Mouse (Mus musculus) natural killer cell, adult 2 months (primary cell): Measurements from ENCODE around the gene Tprn.
"Not testable (repeated sequence)": the region's sequence is repeated elsewhere in the genome, so short reads cannot be mapped to it uniquely, and the experiment has no call there.

ENCODE experiments used
- DNase-seq, 2 experiments: peaks; one replicate each; pipeline ENCODE4 v3.0.0; 2022; ENCODE audit warnings: low spot score in 2 of 2

Gene Tprn

DNA sequence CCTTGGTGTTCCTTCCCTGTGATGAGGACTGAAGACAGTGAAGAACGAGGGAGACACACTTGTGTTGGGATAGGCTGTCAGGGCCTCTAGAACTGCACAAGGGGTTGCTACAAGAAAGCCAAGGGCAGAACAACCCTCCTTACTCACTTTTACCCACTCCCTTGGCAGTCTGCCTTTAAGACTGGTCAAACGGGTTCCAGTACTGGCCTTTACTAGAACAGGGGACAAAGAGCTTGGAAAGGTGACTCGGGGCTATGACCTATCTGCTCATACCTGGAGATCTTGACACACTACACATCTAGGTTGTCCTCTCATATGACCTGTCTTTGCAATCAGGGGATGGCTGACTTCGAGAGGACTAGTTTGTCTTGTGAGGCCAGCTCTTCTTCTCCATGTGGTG lies 24.9 kb upstream of the Tprn start:
- DNase-seq: no peak

DNA sequence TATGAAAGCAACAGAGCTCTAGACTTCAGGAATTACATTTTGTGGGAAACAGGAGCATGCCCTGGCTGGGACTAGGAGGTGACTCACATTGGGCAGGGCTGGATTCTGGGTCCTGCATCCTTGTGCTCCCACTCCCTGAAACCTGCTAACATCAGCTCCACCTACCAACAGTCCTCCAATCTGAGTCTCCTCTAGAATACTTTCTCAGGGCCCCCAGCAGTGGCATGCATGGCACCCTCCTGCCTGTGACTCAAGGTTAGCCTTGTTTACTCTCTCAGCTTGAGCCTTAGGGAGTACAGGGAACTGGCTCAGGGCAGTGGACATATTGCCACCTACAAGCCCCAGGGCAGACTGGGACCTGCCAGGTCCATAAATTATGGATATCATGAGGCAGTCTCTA lies 24.3 kb upstream of the Tprn start:
- no peak for DNase-seq

DNA sequence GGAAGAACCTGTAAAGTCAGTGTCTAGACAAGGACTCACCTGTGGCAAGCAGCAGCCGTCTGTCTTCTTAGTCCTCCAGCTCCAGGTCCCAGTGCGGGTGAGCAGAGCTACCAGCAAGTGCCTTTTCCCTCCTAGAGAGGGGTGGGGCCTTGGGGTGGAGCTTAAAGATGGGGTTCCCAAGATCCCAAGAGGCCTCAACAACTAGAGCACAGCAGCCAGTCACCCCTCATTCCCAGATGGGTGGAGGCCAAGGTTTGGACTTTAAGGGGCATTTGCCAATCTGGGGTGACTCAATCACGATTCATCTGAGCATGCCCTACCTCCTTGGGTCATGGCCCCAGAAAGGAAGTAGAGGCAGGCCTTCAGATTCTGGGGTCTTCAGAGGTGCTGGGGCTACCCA lies 22.7 kb upstream of the Tprn start:
- DNase-seq: no peak

DNA sequence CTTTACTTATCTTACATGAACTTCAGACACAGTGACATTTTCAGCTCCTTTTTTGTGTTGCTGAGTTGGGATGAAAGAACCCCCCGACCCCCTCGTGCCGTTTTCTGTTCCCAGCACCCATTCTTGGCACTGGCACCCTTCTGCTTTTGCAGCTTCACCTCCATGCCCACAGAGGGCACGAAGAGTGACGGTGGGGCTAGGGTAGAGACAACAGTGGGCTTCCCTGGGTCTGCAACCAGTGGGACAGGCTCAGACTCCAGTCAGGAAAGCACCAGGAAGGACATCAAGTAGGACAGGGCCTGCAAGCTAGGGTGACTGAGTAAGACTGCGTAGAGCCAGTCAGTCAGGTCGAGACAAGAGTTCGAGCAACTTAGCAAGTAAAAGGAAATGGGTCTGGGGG lies 22.1 kb upstream of the Tprn start:
- no peak for DNase-seq

DNA sequence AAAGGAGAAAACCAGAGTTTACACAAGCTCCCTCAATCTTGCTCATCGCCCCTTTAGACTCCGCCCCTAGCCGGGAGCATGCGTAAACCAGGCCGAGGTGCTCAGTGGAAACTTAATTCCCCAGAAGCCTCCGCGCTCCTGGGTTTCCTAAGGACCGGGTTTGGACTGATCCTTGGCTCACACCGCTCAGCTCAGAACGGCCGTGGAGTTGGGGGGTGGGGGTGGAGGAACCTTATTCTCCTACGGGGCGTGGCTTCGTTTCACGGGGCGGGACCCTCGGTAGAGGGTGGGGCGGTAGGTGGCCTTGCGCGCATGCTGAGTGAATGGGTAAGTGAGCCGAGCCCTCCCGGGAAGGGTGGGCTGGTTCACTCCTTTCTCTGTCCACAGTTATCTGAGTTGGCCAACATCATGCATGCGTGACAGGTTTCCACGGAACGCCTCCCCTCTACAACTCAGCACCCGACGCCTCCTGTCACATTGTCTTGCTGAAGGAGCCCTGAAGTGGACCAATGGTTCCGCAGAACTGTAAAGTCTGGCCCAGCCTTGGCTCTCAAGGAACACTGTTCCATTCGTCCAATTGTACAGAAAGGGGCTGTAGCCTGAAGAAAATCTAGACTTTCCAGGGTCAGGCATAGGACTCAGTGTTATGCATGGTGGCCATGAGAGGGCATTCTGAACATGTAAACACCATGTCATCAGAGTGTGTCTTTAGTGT lies 21.5 kb upstream of the Tprn start:
- DNase-seq: peak in 1 of 2 experiments; percentile 18

DNA sequence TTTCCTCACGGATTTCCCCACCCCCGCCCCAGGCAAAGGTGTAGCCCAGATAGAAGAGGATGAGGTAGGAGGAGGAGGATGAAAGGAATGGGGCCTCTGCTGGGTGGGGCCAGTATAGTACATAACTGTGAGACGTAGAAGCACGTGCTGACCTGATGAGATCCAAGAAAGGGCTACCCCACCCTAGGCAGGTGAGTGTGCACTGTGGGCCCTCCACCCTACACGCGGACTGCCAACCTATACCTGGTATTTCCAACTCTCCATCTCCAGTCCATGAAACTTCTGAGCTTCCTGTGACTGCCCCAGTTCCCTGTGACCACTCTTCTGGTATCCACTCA lies 21.0 kb upstream of the Tprn start:
- DNase-seq: no peak

DNA sequence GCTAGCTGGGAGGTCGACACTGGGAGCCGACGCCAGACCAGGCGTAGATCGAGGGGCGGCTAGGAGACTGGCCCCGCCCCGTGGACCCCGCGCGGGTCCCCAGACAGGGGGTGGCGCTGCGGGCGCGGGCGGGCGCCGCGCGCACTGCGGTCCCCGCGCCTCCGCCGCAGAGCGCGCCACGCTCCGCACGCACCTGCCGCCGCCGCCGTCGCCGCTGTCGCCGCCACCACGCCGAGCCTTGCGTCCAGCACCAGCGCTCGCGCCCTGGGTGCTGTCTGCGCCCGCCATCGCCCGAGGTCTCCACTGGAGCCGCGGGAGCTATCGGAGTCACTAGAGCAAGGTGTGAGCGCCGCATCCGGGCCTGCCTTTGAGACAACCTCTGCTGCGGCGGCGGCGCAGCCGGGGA lies 20.3 kb upstream of the Tprn start, which contains the start of the genes Rnf208 and Cysrt1:
TSS of gene Rnf208 (plus strand) at position 155 of the 406 bp plus-strand sequence.
TSS of gene Cysrt1 (minus strand) at position 352 of the 406 bp plus-strand sequence.
- no peak for DNase-seq

DNA sequence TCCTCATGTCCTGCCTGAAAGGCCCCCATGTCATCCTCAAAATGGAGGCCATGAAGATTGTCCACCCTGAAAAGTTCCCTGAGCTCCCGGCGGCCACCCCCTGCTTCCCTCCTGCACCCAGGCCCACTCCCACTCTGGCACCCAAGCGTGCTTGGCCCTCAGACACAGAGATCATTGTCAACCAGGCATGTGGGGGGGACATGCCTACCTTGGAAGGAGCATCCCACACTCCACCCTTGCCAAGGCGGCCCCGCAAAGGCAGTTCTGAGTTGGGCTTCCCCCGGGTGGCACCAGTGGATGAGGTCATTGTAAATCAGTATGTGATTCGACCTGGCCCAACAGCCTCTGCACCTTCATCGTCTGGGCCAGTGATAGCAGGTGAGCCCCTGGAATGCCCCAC lies 19.1 kb upstream of the Tprn start:
- no peak for DNase-seq

DNA sequence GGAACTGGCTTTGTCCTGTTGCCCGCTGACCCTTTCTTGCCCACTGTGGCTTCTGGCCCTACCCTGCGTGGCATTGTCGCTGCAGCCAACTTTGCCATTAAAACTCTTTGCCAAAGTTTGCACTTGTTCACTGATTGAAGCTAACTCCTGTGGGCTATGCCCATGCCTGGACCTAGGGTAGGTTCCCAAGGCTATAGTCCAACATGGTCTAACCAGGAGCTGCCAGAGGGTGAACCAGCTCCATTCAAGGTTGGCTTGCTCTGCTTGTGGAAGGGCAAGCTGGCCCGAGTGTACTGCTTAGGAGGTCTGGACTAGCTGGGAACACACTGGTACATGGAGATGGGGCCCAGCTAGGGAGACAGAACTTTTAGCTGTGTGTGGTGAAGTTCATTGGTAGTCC lies 18.3 kb upstream of the Tprn start:
- DNase-seq: no peak

DNA sequence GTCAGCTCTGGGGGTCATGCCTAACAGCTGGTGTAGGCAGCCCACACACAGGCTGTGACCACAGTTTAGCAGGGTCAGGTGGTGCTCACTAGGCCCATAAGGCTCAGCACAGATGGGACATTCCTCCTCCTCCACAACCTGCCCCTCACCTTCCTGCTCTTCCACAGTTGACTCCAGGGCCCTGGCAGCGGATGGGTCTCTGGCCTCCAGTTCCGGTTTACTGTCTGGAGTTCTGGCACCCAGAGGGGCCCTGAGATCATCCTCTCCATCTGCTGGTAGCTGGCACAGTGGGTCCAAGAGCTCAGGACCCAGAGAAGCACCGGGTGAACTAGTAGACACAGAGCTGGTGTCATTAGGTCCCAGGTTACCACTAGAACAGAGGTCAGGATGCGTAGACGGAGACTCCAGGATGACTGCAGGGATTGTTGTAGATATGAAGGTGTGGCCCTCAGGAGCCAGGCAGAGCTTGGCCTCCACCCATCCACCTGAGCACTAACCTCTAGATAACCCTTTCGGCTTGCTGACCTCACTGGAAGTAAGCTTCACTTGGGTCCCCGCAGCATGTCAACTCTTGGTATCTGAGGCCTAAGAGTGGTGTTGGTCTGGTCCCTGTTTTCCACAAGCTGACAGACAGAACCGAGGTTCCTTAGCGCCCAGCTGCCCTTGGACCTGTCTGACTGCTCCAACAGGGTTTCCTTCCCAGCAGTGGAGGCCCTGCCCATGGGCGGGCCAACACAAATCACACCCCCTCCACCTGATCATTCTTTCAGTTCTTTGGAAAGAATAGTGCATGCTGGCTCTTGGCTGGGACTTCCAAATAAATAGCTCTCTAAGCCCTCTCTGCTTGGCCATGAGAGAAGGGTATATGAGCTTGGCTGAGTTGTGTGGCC lies 16.0 kb upstream of the Tprn start, which contains the start of gene AL732309.1:
TSS of gene AL732309.1 (minus strand) at position 681 of the 890 bp plus-strand sequence.
- DNase-seq: no peak

DNA sequence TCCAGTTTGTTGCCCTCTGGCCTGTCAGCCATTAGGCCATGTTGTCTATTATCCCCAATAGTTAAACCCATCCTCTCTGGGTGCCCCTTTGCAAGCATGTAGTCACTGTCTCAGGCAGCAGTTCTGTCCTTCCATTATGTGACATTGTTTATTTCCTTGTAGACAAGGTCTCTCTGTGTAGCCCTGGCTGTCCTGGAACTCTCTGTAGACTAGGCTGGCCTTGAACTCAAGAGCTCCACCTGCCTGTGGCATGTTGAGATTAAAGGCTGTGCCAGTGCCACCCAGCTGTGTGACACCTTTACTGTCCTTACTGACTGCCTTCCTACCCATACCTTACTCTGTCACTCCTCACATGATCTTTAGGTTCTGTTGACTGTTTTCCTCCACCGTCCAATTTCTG lies 10.1 kb upstream of the Tprn start:
- DNase-seq: no peak

DNA sequence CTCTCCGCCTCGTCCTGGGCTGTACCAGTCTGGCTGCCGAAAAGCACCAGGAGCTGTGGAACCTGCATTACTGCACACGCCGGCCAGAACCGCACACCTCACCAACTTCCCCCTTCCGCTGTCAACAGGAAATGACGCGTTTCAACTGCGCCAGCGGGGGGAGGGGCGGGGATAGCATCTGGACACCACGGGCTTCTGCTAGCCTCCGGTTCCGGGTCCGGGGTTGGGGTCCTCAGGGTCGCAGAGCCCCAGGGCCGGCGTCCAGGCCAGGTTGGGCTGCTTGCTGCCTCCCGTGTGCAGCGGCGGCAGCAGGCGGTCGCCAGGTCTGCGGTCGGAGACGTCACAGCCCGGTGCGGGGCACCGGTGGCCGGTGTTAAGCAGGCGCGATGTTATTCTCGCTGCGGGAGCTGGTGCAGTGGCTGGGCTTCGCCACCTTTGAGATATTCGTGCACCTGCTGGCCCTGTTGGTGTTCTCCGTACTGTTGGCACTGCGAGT lies 7.1 kb upstream of the Tprn start, which contains the start of gene Tmem203:
TSS of gene Tmem203 (plus strand) at position 156 of the 496 bp plus-strand sequence.
- peak; percentile 86 to 88 for DNase-seq

DNA sequence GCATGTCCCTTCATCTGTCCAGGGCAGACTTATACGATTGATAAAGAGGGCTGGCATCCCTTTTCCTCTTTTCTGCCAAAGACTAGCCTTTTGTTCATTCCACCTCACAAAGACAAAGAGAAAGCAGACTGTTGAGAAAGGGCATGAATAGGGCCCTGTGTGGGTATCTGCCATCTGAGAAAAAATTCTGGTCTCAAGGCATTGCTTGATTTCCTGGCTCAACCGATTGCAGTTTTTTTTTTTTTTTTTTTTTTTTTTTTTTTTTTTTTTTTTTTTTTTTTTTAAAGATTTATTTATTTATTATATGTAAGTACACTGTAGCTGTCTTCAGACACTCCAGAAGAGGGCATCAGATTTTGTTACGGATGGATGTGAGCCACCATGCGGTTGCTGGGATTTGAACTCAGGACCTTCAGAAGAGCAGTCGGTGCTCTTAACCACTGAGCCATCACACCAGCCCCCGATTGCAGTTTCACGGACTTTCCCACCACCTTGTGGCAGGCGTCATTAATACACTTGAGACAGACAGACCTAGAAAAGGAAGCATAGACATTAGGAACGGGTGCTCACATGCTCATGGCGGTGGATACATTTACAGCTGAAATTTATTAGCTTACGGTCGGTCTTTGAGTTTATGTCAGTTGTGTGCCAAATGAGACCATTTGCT lies 5.8 kb upstream of the Tprn start:
- peak; percentile 57 to 75 for DNase-seq

DNA sequence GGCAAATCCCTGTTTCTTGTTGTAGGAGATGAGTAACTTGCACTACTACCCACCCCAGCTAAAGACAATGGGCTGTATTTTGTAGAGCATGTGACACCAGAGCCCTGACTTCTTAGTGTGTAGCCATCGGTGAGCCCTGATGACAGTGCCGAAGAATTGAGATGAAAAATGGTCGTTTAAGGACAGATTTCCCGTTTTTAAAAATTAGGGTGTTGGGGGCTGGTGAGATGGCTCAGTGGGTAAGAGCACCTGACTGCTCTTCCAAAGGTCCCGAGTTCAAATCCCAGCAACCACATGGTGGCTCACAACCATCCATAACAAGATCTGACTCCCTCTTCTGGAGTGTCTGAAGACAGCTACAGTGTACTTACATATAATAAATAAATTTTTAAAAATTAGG lies 5.2 kb upstream of the Tprn start:
- not testable (repeated sequence) for DNase-seq

DNA sequence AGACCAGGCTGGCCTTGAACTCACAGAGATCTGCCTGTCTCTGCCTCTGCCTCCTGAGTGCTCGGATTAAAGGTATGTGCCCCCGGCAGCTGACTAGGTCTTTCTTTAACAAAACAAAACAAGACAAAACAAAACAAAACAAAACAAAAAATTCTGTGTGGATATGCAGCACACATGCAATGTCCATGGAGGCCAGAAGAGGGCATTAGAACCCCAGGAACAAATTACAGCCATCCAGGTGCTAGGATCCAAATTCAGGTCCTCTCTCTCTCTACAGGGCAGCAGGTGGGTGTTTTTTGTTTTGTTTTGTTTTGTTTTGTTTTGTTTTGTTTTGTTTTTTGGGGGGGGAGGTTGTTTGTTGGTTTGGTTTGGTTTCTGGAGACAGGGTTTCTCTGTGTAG lies 3.5 kb upstream of the Tprn start:
- DNase-seq: no peak

DNA sequence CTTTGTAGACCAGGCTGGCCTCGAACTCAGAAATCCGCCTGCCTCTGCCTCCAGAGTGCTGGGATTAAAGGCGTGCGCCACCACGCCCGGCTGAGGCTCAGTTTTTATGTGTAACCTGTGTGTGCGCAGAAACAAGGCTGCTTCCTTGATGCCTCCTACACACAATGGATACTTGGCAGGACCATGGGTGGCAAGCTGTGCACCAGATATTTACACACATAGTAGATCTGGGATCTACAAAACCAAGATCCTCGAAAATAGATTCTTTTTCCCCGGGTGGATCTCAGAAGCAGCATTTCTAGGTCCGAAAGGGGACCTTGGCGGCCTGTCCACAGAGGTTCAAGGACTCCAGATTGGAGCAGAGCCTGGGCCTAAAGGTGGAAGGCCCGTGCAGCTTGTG lies 548 bp upstream of the Tprn start:
- DNase-seq: no peak

DNA sequence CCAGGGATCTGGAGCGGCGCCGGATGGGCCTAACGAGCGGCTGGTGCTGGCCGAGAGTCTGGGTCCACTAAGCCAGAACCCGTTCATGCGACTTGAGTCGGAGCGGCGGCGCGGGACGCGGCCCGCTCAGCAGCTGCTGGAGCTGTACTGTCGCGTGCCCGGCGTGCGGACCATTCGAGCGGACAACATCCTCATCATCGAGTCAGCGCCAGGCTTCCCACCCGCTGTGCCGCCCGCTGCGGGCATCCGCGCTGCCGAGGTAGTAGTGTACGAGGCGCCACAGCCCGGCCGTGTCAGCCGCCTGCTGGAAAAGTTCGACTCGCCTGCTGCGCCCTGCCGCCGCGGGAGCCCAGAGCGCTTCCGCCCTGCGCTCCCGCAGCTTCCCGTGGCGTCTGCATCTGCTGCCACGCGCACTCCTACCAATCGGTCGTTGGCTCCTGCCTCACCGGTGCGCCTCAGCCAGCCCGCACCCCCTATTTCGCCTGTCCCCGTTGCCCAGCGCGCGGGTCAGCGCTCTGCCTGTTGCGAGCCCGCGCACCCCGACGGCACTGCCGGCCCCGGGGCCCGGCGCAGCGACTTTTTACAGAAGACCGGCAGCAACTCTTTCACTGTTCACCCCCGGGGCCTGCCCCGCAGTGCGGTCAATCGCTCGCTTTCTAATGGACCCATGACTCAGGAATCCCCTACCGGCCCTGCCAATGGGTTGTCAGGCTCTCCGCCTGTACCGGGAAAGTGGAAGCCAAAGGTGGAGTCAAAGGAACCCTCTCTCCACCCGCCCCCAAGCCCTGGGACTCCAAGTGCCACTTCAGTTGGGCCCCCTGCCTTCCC lies 591 bp downstream of the Tprn start:
- DNase-seq: peak in 1 of 2 experiments; percentile 49

DNA sequence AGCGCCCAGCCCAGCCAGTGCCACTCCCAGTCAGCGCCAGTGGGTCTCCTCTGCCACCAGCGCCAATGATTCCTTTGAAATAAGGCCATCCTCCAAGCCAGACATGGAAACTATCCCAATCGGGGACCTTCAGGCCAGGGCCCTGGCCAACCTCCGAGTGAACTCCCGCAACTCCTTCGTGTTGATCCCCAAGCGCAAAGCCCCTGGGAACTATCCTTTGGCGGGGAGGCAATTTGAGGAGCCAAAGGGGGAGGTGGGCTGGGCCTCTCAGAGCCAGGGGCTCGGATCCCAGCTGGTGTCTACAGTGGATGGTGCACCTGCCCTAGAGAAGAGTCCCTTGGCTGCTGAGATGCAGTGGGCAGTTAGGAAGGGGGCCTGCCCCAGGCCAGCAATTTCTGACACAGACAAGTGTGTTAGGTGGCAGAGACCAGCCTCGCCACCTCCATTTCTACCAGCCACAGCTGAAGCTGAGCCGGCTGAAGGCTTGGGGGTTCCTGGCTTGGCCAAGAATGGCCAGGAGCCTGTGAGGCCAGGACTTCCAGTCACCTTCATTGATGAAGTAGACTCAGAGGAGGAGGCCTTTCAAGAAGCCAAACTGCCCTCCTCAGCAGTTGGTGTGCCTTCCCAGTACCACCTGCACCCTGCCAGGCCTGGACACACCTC lies 1.3 kb downstream of the Tprn start:
- no peak for DNase-seq

DNA sequence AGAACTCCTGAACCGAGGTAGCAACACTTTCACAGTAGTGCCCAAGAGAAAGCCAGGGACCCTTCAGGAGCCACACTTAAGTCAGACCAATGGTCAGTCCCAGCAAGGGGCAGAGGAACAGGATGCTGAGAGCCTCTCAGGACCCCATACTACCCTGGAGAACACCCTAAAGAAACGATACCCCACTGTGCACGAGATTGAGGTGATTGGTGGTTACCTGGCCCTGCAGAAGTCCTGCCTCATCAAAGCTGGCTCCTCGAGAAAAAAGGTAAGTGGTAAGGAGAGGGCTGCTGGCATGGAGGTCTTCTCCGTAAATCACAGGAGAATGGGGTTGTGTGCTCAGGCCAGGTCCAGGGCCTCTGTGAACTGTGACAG lies 1.9 kb downstream of the Tprn start:
- no peak for DNase-seq

DNA sequence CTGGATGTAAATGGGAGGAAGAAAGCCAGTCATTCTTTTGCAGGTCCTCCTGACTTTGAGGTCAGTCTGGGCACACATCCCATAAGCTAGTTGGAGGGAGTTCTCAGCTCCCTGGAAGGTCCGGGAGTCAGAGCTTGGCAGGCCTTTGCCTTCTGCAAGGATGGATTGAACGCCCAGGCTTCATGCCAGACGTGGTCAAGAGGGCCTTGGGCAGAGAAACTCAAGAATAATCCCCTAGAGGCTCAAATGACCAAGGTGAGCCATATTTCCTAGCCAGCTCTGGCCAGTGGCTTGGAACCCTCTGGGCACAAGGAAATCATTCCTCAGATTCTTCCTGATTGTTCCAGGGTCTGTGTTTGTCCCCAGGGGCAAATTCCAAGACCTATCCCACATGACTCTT lies 2.4 kb downstream of the Tprn start:
- no peak for DNase-seq
